8 mouse cellular contexts compared by ENCODE assay signal in genomic region chr6:70805820-70806513, GRCm38 (mm10). TPM values are rescaled to one million over a fixed set of nuclear protein-coding genes. Genes with fewer than 3 reads are reported as not detected.
DNase-seq lines count a peak whose midpoint lies in the region; ATAC-seq and TF ChIP-seq lines count a peak whose summit lies in the region.

No protein-coding gene starts in this region.

- H3K27me3 ChIP-seq in embryonic facial prominence, embryonic 10.5 days (replicated peaks; ENCODE audit: low read depth, poor library complexity, severe bottlenecking), result no peaks in the 10 kb centered on the region; the same call in 1 of the 2 replicates
- no peaks in the 10 kb centered on the region for H3K27me3 ChIP-seq in heart, adult 2 months (ENCODE audit: control insufficient read depth, insufficient read depth, low read length)
- H3K27me3 ChIP-seq in kidney, adult 2 months (replicated peaks; ENCODE audit: control insufficient read depth, insufficient read depth, low read length), result no peaks in the 10 kb centered on the region
- H3K27me3 ChIP-seq in limb, embryonic 14.5 days (ENCODE audit: control insufficient read depth, insufficient read depth, low read length), result no peaks in the 10 kb centered on the region
- H3K27me3 ChIP-seq in midbrain, postnatal 0 days (ENCODE audit: insufficient read depth, low read length), result no peaks in the 10 kb centered on the region
- no peaks in the 10 kb centered on the region for H3K27me3 ChIP-seq in stomach, embryonic 15.5 days (replicated peaks)

- H3K27ac ChIP-seq in embryonic facial prominence, embryonic 10.5 days (replicated peaks), result no peak overlapping the region
- H3K27ac ChIP-seq in heart, adult 2 months, result no peak overlapping the region
- H3K27ac ChIP-seq in kidney, adult 2 months (ENCODE audit: insufficient read depth, low read depth, low read length), result peak overlapping the region; percentile 70; the same call in 1 of the 2 replicates
- no peak overlapping the region for H3K27ac ChIP-seq in limb, embryonic 14.5 days (replicated peaks; ENCODE audit: low read depth, low read length)
- no peak overlapping the region for H3K27ac ChIP-seq in midbrain, postnatal 0 days (ENCODE audit: low read depth, low read length)
- H3K27ac ChIP-seq in stomach, embryonic 15.5 days, result no peak overlapping the region

- no peak overlapping the region for H3K9ac ChIP-seq in heart, adult 2 months (ENCODE audit: low read depth, low read length)
- no peak overlapping the region for H3K9ac ChIP-seq in limb, embryonic 14.5 days (ENCODE audit: low read depth, low read length, severe bottlenecking)
- no peak overlapping the region for H3K9ac ChIP-seq in midbrain, postnatal 0 days (replicated peaks; ENCODE audit: low read length, poor library complexity, severe bottlenecking)
- H3K9ac ChIP-seq in stomach, embryonic 15.5 days, result no peak overlapping the region

- H3K4me3 ChIP-seq in embryonic facial prominence, embryonic 10.5 days, result 0 out of 2 replicates have a peak overlapping the region, but pooled peaks have one; percentile 13
- H3K4me3 ChIP-seq in heart, adult 2 months, result peak overlapping the region; percentile 42
- H3K4me3 ChIP-seq in kidney, adult 2 months (ENCODE audit: insufficient read depth, low read depth, low read length), result peak overlapping the region; percentile 30; the same call in 1 of the 2 replicates
- H3K4me3 ChIP-seq in limb, embryonic 14.5 days (replicated peaks; ENCODE audit: low read length), result no peak overlapping the region
- no peak overlapping the region; the same call in 1 of the 2 replicates for H3K4me3 ChIP-seq in midbrain, postnatal 0 days (ENCODE audit: low read depth, low read length)
- H3K4me3 ChIP-seq in stomach, embryonic 15.5 days (replicated peaks), result no peak overlapping the region

- no peak for TF ChIP-seq EP300 in heart, adult 2 months (IDR thresholded peaks at IDR 0.05; ENCODE audit: insufficient read depth, low read depth, low read length)

- no peaks in the 10 kb centered on the region for H3K79me2 ChIP-seq in heart, adult 2 months (replicated peaks; ENCODE audit: control insufficient read depth, insufficient read depth, low read length)

- peak; percentile 89 for TF ChIP-seq CTCF in heart, adult 2 months (IDR thresholded peaks at IDR 0.05)
- TF ChIP-seq CTCF in kidney, adult 2 months (conservative IDR thresholded peaks at IDR 0.05; ENCODE audit: insufficient read depth, insufficient read length, low read depth, low read length), result peak; percentile 33; the same call in 1 of the 2 replicates
- peak; percentile 92 for TF ChIP-seq CTCF in midbrain, postnatal 0 days (IDR thresholded peaks at IDR 0.05)

- intact Hi-C loops in heart, adult 2 months (cut with DNase I), result loop anchor here (5.0 kb wide), 1 partner anchor 321 kb away; no protein-coding TSS in a partner anchor

- DNase-seq in CD4-positive, CD25-positive, alpha-beta regulatory T cell, adult 2 months (ENCODE audit: low read depth, low spot score), result peak; percentile 86
- DNase-seq in adrenal gland, postnatal 10 days, result peak; percentile 72
- peak; percentile 77 for DNase-seq in embryonic facial prominence, embryonic 10.5 days (ENCODE audit: low spot score)
- peak; percentile 63 to 74 for DNase-seq in heart, adult 2 months
- DNase-seq in kidney, adult 2 months, result peak; percentile 85
- DNase-seq in limb, embryonic 14.5 days (ENCODE audit: low spot score), result peak; percentile 78
- peak; percentile 92 for DNase-seq in midbrain, postnatal 0 days (ENCODE audit: low spot score)

- peaks cover 7% of the 10 kb centered on the region; the same call in 1 of the 2 replicates for H3K4me1 ChIP-seq in embryonic facial prominence, embryonic 10.5 days
- H3K4me1 ChIP-seq in heart, adult 2 months (ENCODE audit: control insufficient read depth, insufficient read depth, low read length), result peaks cover 4% of the 10 kb centered on the region
- peaks cover 8% of the 10 kb centered on the region; the same call in 1 of the 2 replicates for H3K4me1 ChIP-seq in kidney, adult 2 months (ENCODE audit: control insufficient read depth, insufficient read depth, low read length)
- H3K4me1 ChIP-seq in limb, embryonic 14.5 days (ENCODE audit: control insufficient read depth, insufficient read depth, low read length), result no peaks in the 10 kb centered on the region
- H3K4me1 ChIP-seq in midbrain, postnatal 0 days (ENCODE audit: insufficient read depth, low read length), result no peaks in the 10 kb centered on the region
- H3K4me1 ChIP-seq in stomach, embryonic 15.5 days, result peaks cover 4% of the 10 kb centered on the region

- ATAC-seq in limb, embryonic 14.5 days (ENCODE audit: low FRiP score, low read depth), result peak; percentile 39; the same call in 1 of the 2 replicates
- ATAC-seq in midbrain, postnatal 0 days (ENCODE audit: low FRiP score), result peak; percentile 69
- peak; percentile 49; the same call in 1 of the 2 replicates for ATAC-seq in stomach, embryonic 15.5 days (ENCODE audit: insufficient read depth, low FRiP score, low read depth)

- no peaks in the 10 kb centered on the region for H3K9me3 ChIP-seq in embryonic facial prominence, embryonic 10.5 days
- H3K9me3 ChIP-seq in limb, embryonic 14.5 days (ENCODE audit: control insufficient read depth, low read length), result no peaks in the 10 kb centered on the region
- no peaks in the 10 kb centered on the region for H3K9me3 ChIP-seq in midbrain, postnatal 0 days (ENCODE audit: low read length)
- H3K9me3 ChIP-seq in stomach, embryonic 15.5 days, result no peaks in the 10 kb centered on the region

- peak overlapping the region; percentile 32 for H3K4me2 ChIP-seq in limb, embryonic 14.5 days (replicated peaks; ENCODE audit: low read depth, low read length, severe bottlenecking)
- peak overlapping the region; percentile 42 for H3K4me2 ChIP-seq in midbrain, postnatal 0 days (ENCODE audit: low read depth, low read length, poor library complexity, severe bottlenecking)
- H3K4me2 ChIP-seq in stomach, embryonic 15.5 days, result peak overlapping the region; percentile 51

- TF ChIP-seq POLR2A in heart, adult 2 months (IDR thresholded peaks at IDR 0.05; ENCODE audit: insufficient read depth, low read depth, low read length), result no peak
- no peak for TF ChIP-seq POLR2A in kidney, adult 2 months (IDR thresholded peaks at IDR 0.05; ENCODE audit: low read depth, low read length)
- TF ChIP-seq POLR2A in limb, embryonic 14.5 days (IDR thresholded peaks at IDR 0.05; ENCODE audit: borderline replicate concordance, extremely low read depth, insufficient read depth, insufficient read length), result no peak

- H3K36me3 ChIP-seq in embryonic facial prominence, embryonic 10.5 days (replicated peaks), result no peaks in the 10 kb centered on the region
- no peaks in the 10 kb centered on the region for H3K36me3 ChIP-seq in heart, adult 2 months (ENCODE audit: control insufficient read depth, insufficient read depth, low read length)
- H3K36me3 ChIP-seq in kidney, adult 2 months (ENCODE audit: control insufficient read depth, insufficient read depth, low read length), result no peaks in the 10 kb centered on the region
- no peaks in the 10 kb centered on the region for H3K36me3 ChIP-seq in limb, embryonic 14.5 days (ENCODE audit: control insufficient read depth, insufficient read depth, low read length)
- H3K36me3 ChIP-seq in midbrain, postnatal 0 days (ENCODE audit: insufficient read depth, low read length), result no peaks in the 10 kb centered on the region
- H3K36me3 ChIP-seq in stomach, embryonic 15.5 days, result no peaks in the 10 kb centered on the region

- 19% methylated on average over 13 of the region's 13 CpGs for WGBS in embryonic facial prominence, embryonic 10.5 days
- 16% methylated on average over 13 of the region's 13 CpGs for WGBS in heart, adult 2 months
- WGBS in kidney, adult 2 months, result 13% methylated on average over 13 of the region's 13 CpGs
- 18% methylated on average over 13 of the region's 13 CpGs for WGBS in limb, embryonic 14.5 days
- WGBS in midbrain, postnatal 0 days, result 8% methylated on average over 13 of the region's 13 CpGs
- 18% methylated on average over 13 of the region's 13 CpGs for WGBS in stomach, embryonic 15.5 days

RNA-seq across cellular contexts. Expression of gene Rpia, which starts 13.9 kb away (rescaled TPM):
- 10 to 100 TPM; 20.2 to 24.9 TPM for total RNA-seq in adrenal gland, postnatal 10 days (2021)
- polyA plus RNA-seq in embryonic facial prominence, embryonic 10.5 days (2016; fragmentation: Nextera tagmentation; extraction: Ambion mirVana), result 2.3 TPM in 2 replicates
- total RNA-seq in heart, adult 2 months (2021), result 10 to 100 TPM; 12.9 to 15.2 TPM
- polyA plus RNA-seq in heart, adult 2 months (2012; rRNA removed), result 6.6 and 12.4 TPM in 2 replicates
- polyA plus RNA-seq in kidney, adult 2 months (2012; rRNA removed), result 10.2 and 15.0 TPM in 2 replicates
- 20.4 and 24.3 TPM in 2 replicates for polyA plus RNA-seq in limb, embryonic 14.5 days (2012; rRNA removed)
- 2.8 and 3.7 TPM in 2 replicates for polyA plus RNA-seq in limb, embryonic 14.5 days (2014; fragmentation: Nextera tagmentation; extraction: Ambion mirVana)
- 9.3 and 15.5 TPM in 2 replicates for total RNA-seq in midbrain, postnatal 0 days (2014; rRNA removed)
- polyA plus RNA-seq in midbrain, postnatal 0 days (2015; fragmentation: Nextera tagmentation; extraction: Ambion mirVana), result 1.1 and 1.4 TPM in 2 replicates
- 4.0 and 4.7 TPM in 2 replicates for polyA plus RNA-seq in stomach, embryonic 15.5 days (2015; fragmentation: Nextera tagmentation; extraction: Ambion mirVana)

RNA-seq across cellular contexts. Expression of gene Eif2ak3, which starts 38.3 kb away (rescaled TPM):
- total RNA-seq in adrenal gland, postnatal 10 days (2021), result 10 to 100 TPM; 17.2 to 21.7 TPM
- 7.7 and 9.0 TPM in 2 replicates for polyA plus RNA-seq in embryonic facial prominence, embryonic 10.5 days (2016; fragmentation: Nextera tagmentation; extraction: Ambion mirVana)
- total RNA-seq in heart, adult 2 months (2021), result 1 to 10 TPM; 8.4 to 8.5 TPM
- polyA plus RNA-seq in heart, adult 2 months (2012; rRNA removed), result 4.0 and 6.9 TPM in 2 replicates
- 14.4 TPM in 2 replicates for polyA plus RNA-seq in kidney, adult 2 months (2012; rRNA removed)
- 21.2 and 23.6 TPM in 2 replicates for polyA plus RNA-seq in limb, embryonic 14.5 days (2012; rRNA removed)
- 14.0 and 14.2 TPM in 2 replicates for polyA plus RNA-seq in limb, embryonic 14.5 days (2014; fragmentation: Nextera tagmentation; extraction: Ambion mirVana)
- 19.3 and 25.1 TPM in 2 replicates for total RNA-seq in midbrain, postnatal 0 days (2014; rRNA removed)
- 7.7 TPM in 2 replicates for polyA plus RNA-seq in midbrain, postnatal 0 days (2015; fragmentation: Nextera tagmentation; extraction: Ambion mirVana)
- polyA plus RNA-seq in stomach, embryonic 15.5 days (2015; fragmentation: Nextera tagmentation; extraction: Ambion mirVana), result 12.5 and 12.7 TPM in 2 replicates

Comparison
In these comparisons a context has a peak if more than half of its experiments do, and no peak if none do; other contexts are left out.
1. H3K4me3 ChIP-seq: peak in embryonic facial prominence, embryonic 10.5 days (single experiment), heart, adult 2 months (single experiment) and kidney, adult 2 months (single experiment); none in limb, embryonic 14.5 days (single experiment), midbrain, postnatal 0 days (single experiment) and stomach, embryonic 15.5 days (single experiment).
2. CTCF ChIP-seq: peak in every context shown above with its lines; median percentile 92 in midbrain, postnatal 0 days; 89 in heart, adult 2 months; 33 in kidney, adult 2 months.
3. Peak in every context shown above with its lines, with median percentiles within 50 percentile points of each other: DNase-seq, ATAC-seq and H3K4me2 ChIP-seq.